In genomic region chr2:78994800-78995555, GRCm38 (mm10) we compare ENCODE assay signal across 17 mouse cellular contexts.
DNase-seq lines count a peak whose midpoint lies in the region; TF ChIP-seq lines count a peak whose summit lies in the region.
"Had no signal": no experiment of that assay in that cellular context is flagged by ENCODE, and none has a peak within 500 bp of the region (broad histone marks: within the 10 kb centered on the region; RNA-seq: fewer than 3 reads in every experiment).

No protein-coding gene starts in this region.

- no peaks in the 10 kb centered on the region for H3K36me3 ChIP-seq in kidney, adult 2 months (ENCODE audit: control insufficient read depth, insufficient read depth, low read length)
- H3K36me3 ChIP-seq: hindbrain, embryonic 13.5 days; limb, embryonic 12.5 days; liver, embryonic 15.5 days; midbrain, embryonic 12.5 days; neural tube, embryonic 15.5 days had no signal

- no peaks in the 10 kb centered on the region for H3K4me1 ChIP-seq in kidney, adult 2 months (ENCODE audit: control insufficient read depth, insufficient read depth, low read length)
- H3K4me1 ChIP-seq: hindbrain, embryonic 13.5 days; limb, embryonic 12.5 days; liver, embryonic 15.5 days; midbrain, embryonic 12.5 days; neural tube, embryonic 15.5 days had no signal

- H3K27ac ChIP-seq in kidney, adult 2 months (ENCODE audit: insufficient read depth, low read depth, low read length), result no peak overlapping the region
- H3K27ac ChIP-seq: hindbrain, embryonic 13.5 days; limb, embryonic 12.5 days; liver, embryonic 15.5 days; midbrain, embryonic 12.5 days; neural tube, embryonic 15.5 days had no signal

- 81% methylated on average over 3 of the region's 3 CpGs for WGBS in kidney, adult 2 months

- TF ChIP-seq CTCF in kidney, adult 2 months (conservative IDR thresholded peaks at IDR 0.05; ENCODE audit: insufficient read depth, insufficient read length, low read depth, low read length), result no peak

- DNase-seq in spleen, postnatal 36 days (ENCODE audit: low spot score in 2 of 2), result peak; percentile 9 to 23
- DNase-seq in spleen, postnatal 14 days (ENCODE audit: low spot score in 2 of 2), result no peak
- DNase-seq in MEL-GATA-1-ER (ENCODE audit: extremely low read depth, low read depth), result peak; percentile 14
- peak; percentile 46 for DNase-seq in induced T-regulatory cell, adult 2 months (ENCODE audit: low read depth)
- DNase-seq in layer of hippocampus, adult 18-20 months (ENCODE audit: low spot score in 2 of 2), result no peak
- DNase-seq in urinary bladder, postnatal 4 days (ENCODE audit: low spot score in 2 of 2), result no peak
- DNase-seq in kidney, adult 2 months, result no peak
- DNase-seq: adrenal gland, postnatal 25 days; cerebellum, adult 9-11 months; kidney, postnatal 14 days; lung, postnatal 14 days; right cerebral cortex, postnatal 4 days had no signal

- no peaks in the 10 kb centered on the region for H3K27me3 ChIP-seq in kidney, adult 2 months (replicated peaks; ENCODE audit: control insufficient read depth, insufficient read depth, low read length)
- H3K27me3 ChIP-seq: hindbrain, embryonic 13.5 days; limb, embryonic 12.5 days; liver, embryonic 15.5 days; midbrain, embryonic 12.5 days; neural tube, embryonic 15.5 days had no signal

- H3K4me3 ChIP-seq in kidney, adult 2 months (ENCODE audit: insufficient read depth, low read depth, low read length), result no peak overlapping the region
- H3K4me3 ChIP-seq: hindbrain, embryonic 13.5 days; limb, embryonic 12.5 days; liver, embryonic 15.5 days; midbrain, embryonic 12.5 days; neural tube, embryonic 15.5 days had no signal

- TF ChIP-seq POLR2A in kidney, adult 2 months (IDR thresholded peaks at IDR 0.05; ENCODE audit: low read depth, low read length), result no peak

Comparison
In these comparisons a context has a peak if more than half of its experiments do, and no peak if none do; other contexts are left out.
1. DNase-seq: peak in spleen, postnatal 36 days (2 of 2), MEL-GATA-1-ER (single experiment) and induced T-regulatory cell, adult 2 months (single experiment); none in spleen, postnatal 14 days (0 of 2), layer of hippocampus, adult 18-20 months (0 of 2), urinary bladder, postnatal 4 days (0 of 2) and kidney, adult 2 months (single experiment).